Comparison of ENCODE assay signal across 26 mouse cellular contexts in genomic region chr10:28227732-28228131, GRCm38 (mm10).
DNase-seq lines count a peak whose midpoint lies in the region; ATAC-seq and TF ChIP-seq lines count a peak whose summit lies in the region.
"Had no signal": no experiment of that assay in that cellular context is flagged by ENCODE, and none has a peak within 500 bp of the region (broad histone marks: within the 10 kb centered on the region; RNA-seq: fewer than 3 reads in every experiment).

No protein-coding gene starts in this region.

- H3K4me3 ChIP-seq in lung, embryonic 14.5 days (ENCODE audit: low read depth, low read length) = no peak overlapping the region
- no peak overlapping the region for H3K4me3 ChIP-seq in intestine, embryonic 15.5 days (replicated peaks)
- H3K4me3 ChIP-seq in small intestine, adult 2 months (ENCODE audit: low read depth, low read length) = no peak overlapping the region
- no peak overlapping the region for H3K4me3 ChIP-seq in cerebellum, adult 2 months (replicated peaks; ENCODE audit: insufficient read depth, low read depth, low read length)
- H3K4me3 ChIP-seq: embryonic facial prominence, embryonic 10.5 days; hindbrain, embryonic 13.5 days; layer of hippocampus, adult 2 months; midbrain, embryonic 13.5 days had no signal

- no peak overlapping the region for H3K9ac ChIP-seq in lung, embryonic 14.5 days
- no peak overlapping the region for H3K9ac ChIP-seq in intestine, embryonic 15.5 days
- H3K9ac ChIP-seq: forebrain, postnatal 0 days; hindbrain, embryonic 13.5 days; liver, embryonic 14.5 days; midbrain, embryonic 13.5 days had no signal

- H3K4me2 ChIP-seq in lung, embryonic 14.5 days = no peak overlapping the region
- H3K4me2 ChIP-seq in intestine, embryonic 15.5 days (replicated peaks) = no peak overlapping the region
- H3K4me2 ChIP-seq: hindbrain, embryonic 13.5 days; midbrain, embryonic 13.5 days had no signal

- H3K4me1 ChIP-seq in lung, embryonic 14.5 days (ENCODE audit: insufficient read depth) = no peaks in the 10 kb centered on the region
- no peaks in the 10 kb centered on the region for H3K4me1 ChIP-seq in intestine, embryonic 15.5 days (replicated peaks)
- peaks cover 8% of the 10 kb centered on the region; the same call in 1 of the 2 replicates for H3K4me1 ChIP-seq in small intestine, adult 2 months (ENCODE audit: control insufficient read depth, insufficient read depth, insufficient read length, low read length)
- H3K4me1 ChIP-seq in cerebellum, adult 2 months (ENCODE audit: control insufficient read depth, insufficient read depth, low read length) = no peaks in the 10 kb centered on the region

- peak; percentile 31; the same call in 1 of the 2 replicates for ATAC-seq in lung, embryonic 14.5 days (ENCODE audit: insufficient read depth)
- ATAC-seq in intestine, embryonic 15.5 days = peak; percentile 89
- ATAC-seq: forebrain, postnatal 0 days; midbrain, embryonic 13.5 days; Patski had no signal

- H3K27me3 ChIP-seq in lung, embryonic 14.5 days (ENCODE audit: insufficient read depth, low read length) = no peaks in the 10 kb centered on the region
- no peaks in the 10 kb centered on the region for H3K27me3 ChIP-seq in intestine, embryonic 15.5 days (replicated peaks)
- H3K27me3 ChIP-seq in small intestine, adult 2 months (ENCODE audit: control insufficient read depth, insufficient read depth, low read length) = no peaks in the 10 kb centered on the region
- H3K27me3 ChIP-seq in cerebellum, adult 2 months (ENCODE audit: control insufficient read depth, insufficient read depth, low read length) = no peaks in the 10 kb centered on the region
- H3K27me3 ChIP-seq: CH12.LX; hindbrain, embryonic 13.5 days; midbrain, embryonic 13.5 days; Patski had no signal

- TF ChIP-seq POLR2A in small intestine, adult 2 months (IDR thresholded peaks at IDR 0.05; ENCODE audit: low read depth, low read length) = no peak
- no peak for TF ChIP-seq POLR2A in cerebellum, adult 2 months (IDR thresholded peaks at IDR 0.05; ENCODE audit: borderline replicate concordance, insufficient read depth, low read length)

- H3K27ac ChIP-seq in lung, embryonic 14.5 days (ENCODE audit: low read depth) = no peak overlapping the region
- H3K27ac ChIP-seq in intestine, embryonic 15.5 days = peak overlapping the region; percentile 32; the same call in 1 of the 2 replicates
- H3K27ac ChIP-seq in small intestine, adult 2 months (ENCODE audit: insufficient read depth, low read depth, low read length) = peak overlapping the region; percentile 44
- H3K27ac ChIP-seq in cerebellum, adult 2 months (ENCODE audit: insufficient read depth, low read length) = no peak overlapping the region
- H3K27ac ChIP-seq: embryonic facial prominence, embryonic 10.5 days; hindbrain, embryonic 13.5 days; layer of hippocampus, adult 2 months; liver, embryonic 14.5 days; midbrain, embryonic 13.5 days had no signal

- no peak for DNase-seq in lung, embryonic 14.5 days
- no peak for DNase-seq in lung, postnatal 10 days
- DNase-seq in fat pad, adult 2 months (ENCODE audit: extremely low read depth, low read depth, low spot score) = peak; percentile 40
- DNase-seq in right cerebral cortex, postnatal 10 days (ENCODE audit: low spot score in 2 of 2) = no peak
- no peak for DNase-seq in cerebellum, adult 2 months
- DNase-seq: adrenal gland, postnatal 36 days; B cell, adult 2 months; cerebellum, adult 9-11 months; forebrain, postnatal 0 days; gastrocnemius, postnatal 25 days; kidney, adult 9 months; kidney, postnatal 14 days; layer of hippocampus, postnatal 36 days; right cerebral cortex, postnatal 14 days; spleen, adult 18-20 months; thymus, adult 2 months had no signal

- H3K9me3 ChIP-seq in lung, embryonic 14.5 days (ENCODE audit: low read depth, low read length) = no peaks in the 10 kb centered on the region
- no peaks in the 10 kb centered on the region for H3K9me3 ChIP-seq in intestine, embryonic 15.5 days
- H3K9me3 ChIP-seq: embryonic facial prominence, embryonic 10.5 days; G1E; hindbrain, embryonic 13.5 days; midbrain, embryonic 13.5 days had no signal

- WGBS in lung, embryonic 14.5 days = 54% methylated on average over 4 of the region's 4 CpGs
- 54% methylated on average over 4 of the region's 4 CpGs for WGBS in intestine, embryonic 15.5 days
- WGBS in small intestine, adult 2 months = 27% methylated on average over 4 of the region's 4 CpGs
- 98% methylated on average over 4 of the region's 4 CpGs for WGBS in cerebellum, adult 2 months

- no peak for TF ChIP-seq CTCF in lung, embryonic 14.5 days (IDR thresholded peaks at IDR 0.05; ENCODE audit: low read depth)
- TF ChIP-seq CTCF in small intestine, adult 2 months (IDR thresholded peaks at IDR 0.05; ENCODE audit: extremely low read depth, insufficient read length, insufficient replicate concordance, low read depth, low read length) = no peak
- TF ChIP-seq CTCF in cerebellum, adult 2 months (IDR thresholded peaks at IDR 0.05; ENCODE audit: borderline replicate concordance, insufficient read depth, low read depth, low read length) = no peak

- no peaks in the 10 kb centered on the region for H3K36me3 ChIP-seq in lung, embryonic 14.5 days (ENCODE audit: insufficient read depth)
- no peaks in the 10 kb centered on the region for H3K36me3 ChIP-seq in intestine, embryonic 15.5 days
- no peaks in the 10 kb centered on the region for H3K36me3 ChIP-seq in small intestine, adult 2 months (ENCODE audit: control insufficient read depth, insufficient read depth, low read length)
- H3K36me3 ChIP-seq: embryonic facial prominence, embryonic 10.5 days; G1E; hindbrain, embryonic 13.5 days; midbrain, embryonic 13.5 days had no signal

Comparison
In these comparisons a context has a peak if more than half of its experiments do, and no peak if none do; other contexts are left out.
1. H3K27ac ChIP-seq: peak in intestine, embryonic 15.5 days (single experiment) and small intestine, adult 2 months (single experiment); none in lung, embryonic 14.5 days (single experiment) and cerebellum, adult 2 months (single experiment).